Mouse (Mus musculus) hindbrain, embryonic 11.5 days (tissue): ENCODE measurements around the gene Susd1. TPM values are rescaled to one million over a fixed set of nuclear protein-coding genes. Genes with fewer than 3 reads are reported as not detected.

ENCODE experiments used
- ATAC-seq: fragments of 200-750 bp; cut with Nextera tagmentation; 2 replicates; pipeline ENCODE4 v1.8.0; 2017; ENCODE audit warnings: mild to moderate bottlenecking, moderate TSS enrichment, moderate library complexity; ENCODE audit not compliant: low FRiP score
- DNase-seq: peaks from one replicate; pipeline ENCODE4 v3.0.0-alpha.2; 2015; ENCODE audit warnings: low spot score
- H3K27ac ChIP-seq: fragments of 300-500 bp; sonication (generic); 2 replicates; pipeline ENCODE4 v1.5.1; 2014; ENCODE audit warnings: mild to moderate bottlenecking, low read depth, low read length
- H3K27me3 ChIP-seq: fragments of 300-500 bp; sonication (generic); 2 replicates; pipeline ENCODE4 v1.6.1; 2014; ENCODE audit warnings: mild to moderate bottlenecking, low read length, moderate library complexity, mixed read lengths; ENCODE audit not compliant: control insufficient read depth, insufficient read depth
- H3K36me3 ChIP-seq: fragments of 300-500 bp; sonication (generic); 2 replicates; pipeline ENCODE4 v1.6.1; 2014; ENCODE audit warnings: mild to moderate bottlenecking, low read length, moderate library complexity, mixed read lengths; ENCODE audit not compliant: control insufficient read depth, insufficient read depth
- H3K4me1 ChIP-seq: fragments of 300-500 bp; sonication (generic); replicated peaks from 2 replicates; pipeline ENCODE4 v1.6.1; 2014; ENCODE audit warnings: low read length, mixed read lengths; ENCODE audit not compliant: control insufficient read depth, insufficient read depth
- H3K4me2 ChIP-seq: fragments of 300-500 bp; sonication (generic); replicated peaks from 2 replicates; pipeline ENCODE4 v1.6.1; 2014; ENCODE audit warnings: mild to moderate bottlenecking, low read depth, low read length
- H3K4me3 ChIP-seq: fragments of 300-500 bp; sonication (generic); 2 replicates; pipeline ENCODE4 v1.5.1; 2014; ENCODE audit warnings: low read depth, low read length
- H3K9ac ChIP-seq: fragments of 300-500 bp; sonication (generic); 2 replicates; pipeline ENCODE4 v1.6.1; 2014; ENCODE audit warnings: low read depth, low read length
- H3K9me3 ChIP-seq: fragments of 300-500 bp; sonication (generic); 2 replicates; pipeline ENCODE4 v1.6.1; 2016; ENCODE audit warnings: low read length; ENCODE audit not compliant: control insufficient read depth
- WGBS: fragments of 180-500 bp; shearing (Covaris S2); extraction: QIAGEN DNeasy Blood & Tissue Kit; methylation state at CpG from one replicate; pipeline ENCODE4 v1.1.7; 2014; 5-methylcytosine and 5-hydroxymethylcytosine counted together
- polyA plus RNA-seq: library from polyadenylated mRNA; unstranded; fragments of >200 nt; fragmentation: Nextera tagmentation; extraction: Ambion mirVana; gene quantifications from 2 replicates; pipeline ENCODE4 v1.2.1, GENCODE M21; 2014

Gene Susd1
- polyA plus RNA-seq, 1 experiment from 2014 or later: 0.94 TPM

DNA sequence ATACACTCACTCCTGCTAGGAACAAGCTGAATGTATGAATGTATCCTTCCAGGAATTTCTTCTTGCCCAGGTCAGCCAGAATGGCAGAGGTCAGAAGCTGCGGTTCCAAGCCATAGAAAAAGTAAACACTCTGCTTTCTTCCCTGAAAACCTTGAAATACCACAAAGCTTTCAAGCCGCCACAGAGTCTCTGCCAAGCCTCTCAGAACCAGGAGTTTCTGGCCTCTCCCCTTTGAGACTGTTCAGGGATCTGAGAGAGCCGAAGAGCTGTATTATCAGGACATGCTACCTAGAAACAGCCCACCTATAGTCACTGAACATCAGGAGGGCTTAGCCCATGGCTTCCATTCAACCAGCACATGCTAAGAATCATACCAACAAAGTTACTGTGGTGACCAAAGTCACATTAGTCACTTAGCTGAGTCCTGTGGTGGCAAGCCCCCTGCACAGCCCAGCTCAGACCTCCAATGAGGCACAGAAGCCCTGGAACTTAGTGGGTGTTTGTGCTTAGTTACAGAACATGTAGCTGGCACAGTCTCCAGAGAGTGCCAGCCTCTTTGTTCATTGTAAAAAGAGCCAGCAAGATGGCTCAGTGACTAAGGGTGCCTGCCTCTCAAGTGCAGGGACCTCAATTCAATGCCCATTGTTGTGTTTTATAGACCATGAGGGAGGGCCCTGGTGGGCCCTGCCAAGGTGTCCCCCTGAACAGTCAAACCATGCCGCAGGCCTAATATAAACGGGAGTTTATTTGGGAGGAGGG lies 16.2 kb downstream of the Susd1 start:
- WGBS: 43% methylated on average over 5 of the region's 5 CpGs
- no peaks in the 10 kb centered on the region for H3K27me3 ChIP-seq
- DNase-seq (no peak), ATAC-seq (no peak)
- H3K9ac ChIP-seq: no peak overlapping the region
- no peaks in the 10 kb centered on the region for H3K36me3 ChIP-seq
- H3K27ac ChIP-seq: no peak overlapping the region
- no peaks in the 10 kb centered on the region; the same call in 1 of the 2 replicates for H3K4me1 ChIP-seq
- H3K4me2 ChIP-seq: no peak overlapping the region
- H3K4me3 ChIP-seq: no peak overlapping the region
- no peaks in the 10 kb centered on the region for H3K9me3 ChIP-seq

DNA sequence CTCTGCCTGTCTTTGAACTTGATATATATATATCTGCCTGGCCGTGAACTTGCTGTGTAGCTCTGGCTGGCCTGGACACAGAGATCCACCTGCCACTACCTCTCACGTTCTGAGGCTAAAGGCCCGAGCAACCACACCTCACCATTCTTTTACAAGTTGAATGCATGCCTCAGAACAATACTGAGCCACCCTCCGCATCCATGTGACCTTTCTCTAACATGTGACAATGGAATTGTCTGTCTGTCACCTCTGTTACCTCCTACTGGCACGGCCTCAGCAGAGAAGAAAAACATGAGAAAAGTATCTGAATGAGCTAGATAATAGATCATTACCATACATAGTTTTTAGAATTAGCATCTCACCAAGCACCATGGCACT lies 17.1 kb downstream of the Susd1 start:
- Histone ChIP-seq H3K36me3 (no peaks in the 10 kb centered on the region), H3K9ac (no peak overlapping the region), H3K4me2 (no peak overlapping the region), H3K9me3 (no peaks in the 10 kb centered on the region), H3K4me1 (no peaks in the 10 kb centered on the region; the same call in 1 of the 2 replicates), H3K4me3 (no peak overlapping the region), H3K27me3 (no peaks in the 10 kb centered on the region), H3K27ac (no peak overlapping the region)
- 43% methylated on average over 5 of the region's 5 CpGs for WGBS
- no peak for ATAC-seq
- DNase-seq: no peak

DNA sequence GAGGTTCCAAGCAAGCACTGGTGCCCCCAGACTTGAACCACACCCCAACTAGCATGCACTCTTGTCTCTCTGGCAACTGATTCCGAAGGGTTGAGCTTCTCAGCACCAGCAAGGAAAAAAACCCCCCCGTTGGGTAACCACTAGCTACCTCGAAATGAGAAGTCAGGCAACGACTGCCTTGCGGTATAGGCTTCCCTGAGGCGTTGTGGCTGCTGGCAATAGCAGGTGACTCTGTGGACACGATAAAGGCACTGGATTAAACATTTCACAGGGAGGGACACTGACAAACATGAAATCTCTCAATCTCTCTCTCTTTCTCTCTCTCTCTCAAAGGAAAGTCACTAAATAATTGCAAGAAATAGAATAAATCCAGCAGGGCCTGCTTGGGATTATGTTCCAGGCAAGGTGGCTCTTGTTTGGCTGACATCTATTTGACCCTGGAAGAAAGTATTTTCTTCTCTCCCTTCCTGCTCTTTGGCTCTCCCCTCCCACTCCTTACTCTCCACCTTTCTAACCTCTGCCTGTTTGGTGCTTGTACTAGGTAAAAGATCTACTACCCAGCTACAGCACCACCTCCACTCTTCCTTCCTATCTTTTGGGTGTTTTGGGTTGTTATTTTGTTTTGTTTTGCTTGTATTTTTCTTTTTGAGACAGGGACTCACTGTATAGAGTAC lies 17.6 kb downstream of the Susd1 start:
- no peaks in the 10 kb centered on the region; the same call in 1 of the 2 replicates for H3K4me1 ChIP-seq
- no peaks in the 10 kb centered on the region for H3K36me3 ChIP-seq
- H3K27ac ChIP-seq: no peak overlapping the region
- DNase-seq (no peak), ATAC-seq (no peak)
- no peak overlapping the region for H3K4me3 ChIP-seq
- no peaks in the 10 kb centered on the region for H3K9me3 ChIP-seq
- H3K9ac ChIP-seq: no peak overlapping the region
- no peak overlapping the region for H3K4me2 ChIP-seq
- WGBS: 84% methylated on average over 7 of the region's 7 CpGs
- no peaks in the 10 kb centered on the region for H3K27me3 ChIP-seq

DNA sequence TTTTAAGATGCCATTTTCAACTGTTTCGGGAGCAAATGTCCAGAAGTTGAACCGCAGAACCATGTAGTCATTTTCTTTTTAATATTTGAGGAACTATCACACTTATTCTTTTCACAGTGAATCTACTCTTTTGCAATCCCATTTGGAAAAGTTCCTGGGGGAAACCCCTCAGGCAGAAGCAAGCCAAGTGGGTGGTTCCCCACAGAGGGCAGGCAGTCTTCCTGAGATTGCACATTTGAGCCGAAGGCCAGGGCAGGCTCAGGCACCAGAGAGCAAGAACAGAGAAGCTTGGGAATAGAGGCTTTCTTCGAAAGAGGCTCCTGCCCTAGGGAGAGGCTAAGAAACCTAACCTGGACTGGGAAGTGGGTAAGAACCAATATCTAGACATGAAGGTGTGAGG lies 19.2 kb downstream of the Susd1 start:
- WGBS: 81% methylated on average over 4 of the region's 4 CpGs

DNA sequence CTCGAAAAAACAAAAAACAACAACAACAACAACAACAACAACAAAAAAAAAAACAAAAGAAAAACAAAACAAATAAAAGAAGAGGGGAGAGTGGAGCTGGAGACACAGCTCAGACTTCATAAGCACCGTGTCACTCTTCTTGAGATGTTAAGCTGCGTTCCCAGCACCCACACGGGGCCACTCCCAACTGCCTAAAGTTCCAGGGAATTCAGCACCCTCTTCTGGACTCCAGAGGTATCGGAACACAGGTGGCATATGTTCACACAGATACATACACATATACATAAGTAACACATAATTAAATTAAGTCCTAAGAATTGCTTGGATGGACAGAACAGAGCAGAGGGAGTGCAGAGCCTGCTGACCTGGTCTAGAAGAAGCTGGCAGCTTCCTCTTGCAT lies 25.0 kb downstream of the Susd1 start:
- Histone ChIP-seq H3K4me3 (no peak overlapping the region), H3K36me3 (no peaks in the 10 kb centered on the region), H3K4me2 (no peak overlapping the region), H3K9ac (no peak overlapping the region), H3K27ac (no peak overlapping the region), H3K27me3 (no peaks in the 10 kb centered on the region), H3K4me1 (no peaks in the 10 kb centered on the region), H3K9me3 (no peaks in the 10 kb centered on the region)
- 93% methylated on average over 5 of the region's 5 CpGs for WGBS
- no peak for ATAC-seq
- DNase-seq: no peak

More for the DNA sequence above, 19.2 kb downstream of the Susd1 start:
- no peak for DNase-seq
- no peak overlapping the region for H3K4me3 ChIP-seq
- no peak overlapping the region for H3K9ac ChIP-seq
- no peaks in the 10 kb centered on the region for H3K9me3 ChIP-seq
- H3K4me1 ChIP-seq: no peaks in the 10 kb centered on the region; the same call in 1 of the 2 replicates
- H3K27me3 ChIP-seq: no peaks in the 10 kb centered on the region
- H3K4me2 ChIP-seq: no peak overlapping the region
- no peaks in the 10 kb centered on the region for H3K36me3 ChIP-seq
- no peak overlapping the region for H3K27ac ChIP-seq
- ATAC-seq: no peak

DNA sequence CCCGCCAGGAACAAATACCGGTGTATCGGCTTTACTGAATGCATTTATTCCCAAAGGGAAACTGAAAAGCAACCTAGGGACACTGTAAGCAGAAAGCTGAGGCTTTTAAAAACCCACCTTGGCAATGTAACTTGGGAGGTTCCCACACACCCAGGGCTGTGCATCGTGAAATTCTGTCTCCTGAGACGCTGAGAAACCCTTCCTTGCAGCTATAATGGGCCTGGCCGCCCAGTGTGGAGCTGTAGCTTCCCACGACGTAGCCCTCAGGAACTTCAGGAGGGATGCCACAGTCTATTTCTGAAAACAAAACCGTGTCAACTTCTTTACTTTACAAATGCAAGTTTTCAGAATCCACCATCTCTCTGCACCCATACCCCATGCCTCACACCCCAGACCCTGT lies 27.3 kb downstream of the Susd1 start:
- 84% methylated on average over 9 of the region's 9 CpGs for WGBS
- H3K27me3 ChIP-seq: no peaks in the 10 kb centered on the region
- no peaks in the 10 kb centered on the region for H3K4me1 ChIP-seq
- ATAC-seq: no peak
- no peak overlapping the region for H3K27ac ChIP-seq
- H3K4me2 ChIP-seq: no peak overlapping the region
- no peak overlapping the region for H3K4me3 ChIP-seq
- H3K9me3 ChIP-seq: no peaks in the 10 kb centered on the region
- no peak for DNase-seq
- no peak overlapping the region for H3K9ac ChIP-seq
- H3K36me3 ChIP-seq: no peaks in the 10 kb centered on the region

DNA sequence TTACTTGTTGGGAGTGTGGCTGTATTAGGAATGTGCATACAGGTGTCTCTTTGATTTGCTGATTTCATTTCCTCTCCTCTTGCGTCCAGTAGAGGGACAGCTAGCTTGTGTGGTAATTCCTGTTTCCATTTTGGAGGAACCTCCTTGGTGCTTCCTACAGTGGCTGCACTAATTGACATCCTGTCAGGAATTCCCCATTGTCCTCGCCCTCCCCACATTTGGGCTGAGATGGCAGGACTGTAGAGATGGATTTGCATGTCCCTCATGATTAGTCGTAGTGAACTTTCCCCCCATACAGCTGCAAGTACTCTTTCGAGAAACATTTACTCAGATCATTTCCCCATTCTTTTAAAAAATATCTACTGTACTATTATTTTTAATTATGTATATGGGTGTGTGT lies 30.7 kb downstream of the Susd1 start:
- Histone ChIP-seq H3K36me3 (no peaks in the 10 kb centered on the region), H3K4me1 (no peaks in the 10 kb centered on the region), H3K9ac (no peak overlapping the region), H3K4me2 (no peak overlapping the region), H3K9me3 (no peaks in the 10 kb centered on the region), H3K27ac (no peak overlapping the region), H3K4me3 (no peak overlapping the region), H3K27me3 (no peaks in the 10 kb centered on the region)
- no peak for ATAC-seq
- WGBS: 81% methylated on average over 4 of the region's 4 CpGs
- no peak for DNase-seq

DNA sequence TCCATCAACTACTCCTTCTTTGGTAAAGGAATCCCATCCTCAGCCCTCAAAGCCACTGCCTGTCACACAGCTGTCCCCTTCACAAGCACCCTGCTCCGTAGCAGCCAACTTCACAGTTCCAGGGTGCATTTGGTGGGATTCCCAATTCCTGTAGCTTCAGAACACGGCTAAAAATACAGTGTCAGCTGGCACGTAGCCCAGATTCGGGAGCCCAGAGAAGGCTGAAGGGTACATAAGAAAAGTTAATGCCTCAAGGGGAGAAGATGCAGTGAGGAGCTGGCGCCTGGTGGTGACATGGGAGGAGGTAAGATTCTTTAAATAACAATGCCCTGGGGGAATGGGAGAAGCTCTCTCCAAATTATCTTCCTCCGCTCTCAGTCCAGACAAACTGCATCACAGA lies 34.1 kb downstream of the Susd1 start:
- WGBS: 68% methylated on average over 6 of the region's 6 CpGs
- Histone ChIP-seq H3K4me2 (no peak overlapping the region), H3K27ac (no peak overlapping the region), H3K9ac (no peak overlapping the region), H3K9me3 (no peaks in the 10 kb centered on the region), H3K36me3 (no peaks in the 10 kb centered on the region), H3K4me1 (no peaks in the 10 kb centered on the region), H3K4me3 (no peak overlapping the region), H3K27me3 (no peaks in the 10 kb centered on the region)
- no peak for ATAC-seq
- no peak for DNase-seq

DNA sequence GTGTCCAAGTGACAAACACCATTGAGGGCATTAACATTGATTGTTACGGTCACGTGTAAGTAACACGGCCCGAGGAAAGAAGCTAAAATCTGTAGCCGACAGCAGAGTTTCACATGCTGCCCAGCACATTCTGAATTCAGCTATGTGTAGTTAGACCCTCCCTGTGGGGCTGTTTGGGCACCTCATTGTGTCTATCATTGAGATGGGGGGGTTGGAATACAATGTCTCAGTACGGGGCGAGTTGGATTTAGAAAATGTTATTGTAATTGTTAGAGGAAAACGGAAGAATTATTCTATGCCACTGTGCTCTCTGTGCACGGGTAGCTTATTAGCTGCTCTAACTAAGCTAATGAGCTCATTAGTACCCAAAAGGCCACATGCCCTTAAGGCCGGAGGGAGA lies 37.5 kb downstream of the Susd1 start:
- Histone ChIP-seq H3K4me2 (no peak overlapping the region), H3K27me3 (no peaks in the 10 kb centered on the region), H3K4me3 (no peak overlapping the region), H3K9ac (no peak overlapping the region), H3K4me1 (no peaks in the 10 kb centered on the region), H3K27ac (no peak overlapping the region), H3K36me3 (no peaks in the 10 kb centered on the region), H3K9me3 (no peaks in the 10 kb centered on the region)
- DNase-seq: no peak
- ATAC-seq: no peak
- WGBS: 85% methylated on average over 10 of the region's 10 CpGs
